Mouse (Mus musculus) CH12.LX (cell line): ENCODE measurements at regions not wholly inside any gene's neighbourhood (a gene's known extent, or its start where the extent isn't known, plus 50 kb on each side); places are given as distances from the start of the nearest gene placed in this dataset.

ENCODE experiments used
- DNase-seq: peaks from one replicate; pipeline ENCODE4 v3.0.0-alpha.2; 2013; ENCODE audit errors: extremely low read depth
- H3K27ac ChIP-seq: 2 replicates; pipeline ENCODE4 v1.5.1; 2012; ENCODE audit warnings: low read depth, mild to moderate bottlenecking, control low read depth, moderate library complexity; ENCODE audit not compliant: insufficient read depth
- H3K27me3 ChIP-seq: replicated peaks from 2 replicates; pipeline ENCODE3; 2012; ENCODE audit warnings: inconsistent platforms
- H3K36me3 ChIP-seq, 2 experiments: replicated peaks in 1 of 2; 2 replicates each; pipeline versions ENCODE3 to v1.6.1; 2012; ENCODE audit warnings: inconsistent platforms in 1 of 2, low read length in 1 of 2, mild to moderate bottlenecking in 1 of 2, mixed read lengths in 1 of 2, moderate library complexity in 1 of 2; ENCODE audit not compliant: control insufficient read depth in 1 of 2, insufficient read depth in 1 of 2
- H3K4me1 ChIP-seq, 2 experiments: 2 replicates each; pipeline ENCODE4 v1.6.1; 2012; ENCODE audit warnings: inconsistent platforms in 1 of 2, moderate library complexity in 1 of 2; ENCODE audit not compliant: insufficient read depth in 2 of 2, control insufficient read depth in 1 of 2
- H3K4me2 ChIP-seq: 2 replicates; pipeline ENCODE4 v1.6.1; 2012; ENCODE audit warnings: low read depth, mild to moderate bottlenecking, control low read depth; ENCODE audit not compliant: poor library complexity, insufficient read depth, severe bottlenecking
- H3K4me3 ChIP-seq, 3 experiments: fragments of 150-350 bp in 1 of 3; sonication (generic) in 1 of 3; replicated peaks in 1 of 3; 2 replicates each; pipeline versions ENCODE3 to v1.5.1; 2011 to 2012; ENCODE audit warnings: low read depth in 2 of 3, low read length in 2 of 3, mild to moderate bottlenecking in 2 of 3, moderate library complexity in 2 of 3, control low read depth in 1 of 3, improper control_type of control experiment in 1 of 3, inconsistent platforms in 1 of 3, mixed read lengths in 1 of 3; ENCODE audit not compliant: poor library complexity in 1 of 3
- H3K79me2 ChIP-seq: replicated peaks from 2 replicates; pipeline ENCODE4 v1.6.1; 2012; ENCODE audit warnings: mild to moderate bottlenecking, moderate library complexity; ENCODE audit not compliant: control insufficient read depth, poor library complexity, insufficient read depth, severe bottlenecking; ENCODE audit errors: extremely low read depth
- H3K9ac ChIP-seq: 2 replicates; pipeline ENCODE4 v1.6.1; 2012; ENCODE audit warnings: low read depth, mild to moderate bottlenecking, control low read depth, moderate library complexity; ENCODE audit not compliant: insufficient read depth
- H3K9me3 ChIP-seq: replicated peaks from 2 replicates; pipeline ENCODE3; 2012; ENCODE audit warnings: low read length, inconsistent platforms, mixed read lengths
- CHD2 ChIP-seq: IDR thresholded peaks from 2 replicates; pipeline ENCODE4 v1.6.1; 2011; ENCODE audit warnings: low read length, improper control_type of control experiment
- E2F4 ChIP-seq: IDR thresholded peaks from 2 replicates; pipeline ENCODE4 v1.6.1; 2011; ENCODE audit warnings: low read depth, low read length, improper control_type of control experiment; ENCODE audit not compliant: insufficient replicate concordance
- ELF1 ChIP-seq: IDR thresholded peaks from 2 replicates; pipeline ENCODE4 v1.6.1; 2014; ENCODE audit warnings: low read depth, mild to moderate bottlenecking, inconsistent platforms, low read length, improper control_type of control experiment
- EP300 ChIP-seq: IDR thresholded peaks from 2 replicates; pipeline ENCODE4 v1.6.1; 2011; ENCODE audit warnings: low read length, improper control_type of control experiment
- ETS1 ChIP-seq: conservative IDR thresholded peaks from 2 replicates; pipeline ENCODE4 v1.6.1; 2012; ENCODE audit warnings: low read depth, mild to moderate bottlenecking, inconsistent platforms, low read length, improper control_type of control experiment, moderate library complexity
- GABPA ChIP-seq: IDR thresholded peaks from 2 replicates; pipeline ENCODE4 v1.6.1; 2012; ENCODE audit warnings: low read depth, low read length, improper control_type of control experiment, inconsistent platforms; ENCODE audit not compliant: insufficient replicate concordance
- JUN ChIP-seq: IDR thresholded peaks from 2 replicates; pipeline ENCODE4 v1.6.1; 2011; ENCODE audit warnings: low read depth, mild to moderate bottlenecking, low read length, improper control_type of control experiment, moderate library complexity; ENCODE audit not compliant: insufficient read depth
- JUND ChIP-seq: conservative IDR thresholded peaks from 2 replicates; pipeline ENCODE4 v1.6.1; 2011; ENCODE audit warnings: low read depth, low read length, improper control_type of control experiment
- MAFK ChIP-seq: IDR thresholded peaks from 2 replicates; pipeline ENCODE4 v1.6.1; 2011; ENCODE audit warnings: low read length, improper control_type of control experiment; ENCODE audit not compliant: insufficient replicate concordance
- MAX ChIP-seq: IDR thresholded peaks from 2 replicates; pipeline ENCODE4 v1.6.1; 2011; ENCODE audit warnings: low read length, improper control_type of control experiment
- MAZ ChIP-seq: IDR thresholded peaks from 2 replicates; pipeline ENCODE4 v1.6.1; 2012; ENCODE audit warnings: low read depth, mild to moderate bottlenecking, inconsistent platforms, low read length, improper control_type of control experiment, moderate library complexity
- MEF2A ChIP-seq: IDR thresholded peaks from 2 replicates; pipeline ENCODE4 v1.6.1; 2014; ENCODE audit warnings: low read depth, mild to moderate bottlenecking, inconsistent platforms, low read length, improper control_type of control experiment, borderline replicate concordance
- MXI1 ChIP-seq: IDR thresholded peaks from 2 replicates; pipeline ENCODE4 v1.6.1; 2011; ENCODE audit warnings: mild to moderate bottlenecking, low read depth, low read length, improper control_type of control experiment
- MYC ChIP-seq: IDR thresholded peaks from 2 replicates; pipeline ENCODE4 v1.6.1; 2011; ENCODE audit warnings: low read depth, mild to moderate bottlenecking, improper control_type of control experiment, low read length
- NRF1 ChIP-seq: IDR thresholded peaks from 2 replicates; pipeline ENCODE4 v1.6.1; 2014; ENCODE audit warnings: low read depth, mild to moderate bottlenecking, inconsistent platforms, low read length, improper control_type of control experiment, moderate library complexity
- SIN3A ChIP-seq: IDR thresholded peaks from 2 replicates; pipeline ENCODE4 v1.6.1; 2012; ENCODE audit warnings: low read length, improper control_type of control experiment, inconsistent platforms
- TBP ChIP-seq: conservative IDR thresholded peaks from 2 replicates; pipeline ENCODE4 v1.6.1; 2011; ENCODE audit warnings: low read depth, low read length, improper control_type of control experiment
- TCF12 ChIP-seq: IDR thresholded peaks from 2 replicates; pipeline ENCODE4 v1.6.1; 2014; ENCODE audit warnings: low read depth, mild to moderate bottlenecking, inconsistent platforms, low read length, improper control_type of control experiment
- UBTF ChIP-seq: IDR thresholded peaks from 2 replicates; pipeline ENCODE4 v1.6.1; 2012; ENCODE audit warnings: low read depth, mild to moderate bottlenecking, inconsistent platforms, low read length, improper control_type of control experiment, moderate library complexity
- USF1 ChIP-seq: IDR thresholded peaks from 2 replicates; pipeline ENCODE4 v1.6.1; 2014; ENCODE audit warnings: low read depth, mild to moderate bottlenecking, inconsistent platforms, low read length, improper control_type of control experiment
- USF2 ChIP-seq: conservative IDR thresholded peaks from 2 replicates; pipeline ENCODE4 v1.6.1; 2011; ENCODE audit warnings: low read depth, low read length, improper control_type of control experiment
- ZC3H11A ChIP-seq: IDR thresholded peaks from 2 replicates; pipeline ENCODE4 v1.6.1; 2012; ENCODE audit warnings: low read depth, mild to moderate bottlenecking, inconsistent platforms, low read length, improper control_type of control experiment
- ZKSCAN1 ChIP-seq: IDR thresholded peaks from 2 replicates; pipeline ENCODE4 v1.6.1; 2012; ENCODE audit warnings: low read depth, inconsistent platforms, low read length, improper control_type of control experiment, borderline replicate concordance
- ZNF384 ChIP-seq: IDR thresholded peaks from 2 replicates; pipeline ENCODE4 v1.6.1; 2012; ENCODE audit warnings: low read depth, low read length, improper control_type of control experiment, inconsistent platforms
- dilution Hi-C: fragments of 300-500 bp; cut with MboI; formaldehyde crosslinking; loops from 2 replicates; pipeline ENCODE4 v1.14.3; 2020; ENCODE audit warnings: low sequenced_read_pairs; ENCODE audit not compliant: extremely low pct_unique_long_range_greater_than_20kb, extremely low pct_ligation_motif_present
- in situ Hi-C: fragments of 300-500 bp; cut with MboI; formaldehyde crosslinking; loops from 3 replicates; pipeline ENCODE4 v1.14.3; 2019; ENCODE audit warnings: low sequenced_read_pairs, low pct_ligation_motif_present, low pct_unique_long_range_greater_than_20kb, mixed read lengths

DNA sequence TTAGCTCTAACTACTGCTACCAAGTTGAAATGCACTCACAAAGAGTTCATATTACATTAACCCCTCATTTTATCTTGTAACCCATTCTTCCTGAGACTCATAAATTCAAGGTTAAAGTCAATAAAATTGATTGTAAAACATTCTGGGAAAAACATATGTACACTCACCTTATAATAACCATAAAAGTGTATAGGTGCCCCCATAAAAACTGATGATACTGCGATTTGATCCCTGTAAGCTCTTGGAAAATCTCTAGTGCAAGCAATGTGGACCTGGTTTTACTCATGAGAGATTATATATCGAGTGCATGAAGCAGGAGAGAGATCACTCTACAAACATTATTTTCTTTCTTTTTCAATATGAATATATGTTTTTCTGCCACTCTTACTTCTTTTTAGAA lies 429.8 kb downstream of the Kctd12 start:
- in situ Hi-C loops (no loop called here), dilution Hi-C loops (no loop called here)
- H3K36me3 ChIP-seq, result no peaks in the 10 kb centered on the region
- no peak overlapping the region for H3K4me3 ChIP-seq
- no peak for DNase-seq
- no peaks in the 10 kb centered on the region for H3K4me1 ChIP-seq
- H3K27me3 ChIP-seq, result no peaks in the 10 kb centered on the region
- H3K27ac ChIP-seq, result no peak overlapping the region
- H3K79me2 ChIP-seq, result no peaks in the 10 kb centered on the region
- H3K4me2 ChIP-seq, result no peak overlapping the region
- H3K9ac ChIP-seq, result no peak overlapping the region
- TF ChIP-seq MAX, result no peak
- TF ChIP-seq USF1, result no peak
- TF ChIP-seq ZKSCAN1, result no peak
- H3K9me3 ChIP-seq, result no peaks in the 10 kb centered on the region

DNA sequence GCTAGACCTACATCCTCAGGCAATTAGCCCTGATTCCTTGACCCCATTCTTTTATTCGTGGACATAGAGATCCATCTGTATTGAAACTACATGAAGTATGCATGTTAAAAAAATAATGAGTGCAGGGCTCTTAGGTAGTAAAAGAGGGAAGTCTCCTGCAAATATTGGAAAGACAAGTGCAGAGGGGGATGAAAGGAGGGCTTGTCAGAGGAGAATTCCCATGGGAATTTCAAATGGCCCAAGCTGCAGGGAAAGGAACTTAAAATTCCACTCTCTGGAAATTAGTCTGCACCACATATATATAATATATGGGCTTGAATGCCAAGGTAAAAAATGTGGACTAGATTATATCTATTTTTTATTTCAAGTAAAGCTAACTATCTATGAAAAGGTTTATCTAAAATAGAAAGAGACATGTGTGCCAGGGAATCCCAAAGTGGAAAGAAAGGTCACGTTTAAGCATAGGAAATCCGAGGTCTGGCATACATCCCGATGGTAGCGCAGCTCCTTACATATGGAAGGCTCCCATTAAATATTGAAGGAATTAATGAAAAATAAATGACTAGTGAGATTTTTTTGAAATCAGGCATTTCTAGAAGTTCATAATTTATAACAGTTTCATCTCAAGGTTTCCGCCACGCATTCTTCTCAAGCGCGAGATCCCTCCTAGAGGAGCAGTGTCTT lies 457.4 kb downstream of the Kctd12 start:
- no peak for TF ChIP-seq MAFK
- TF ChIP-seq EP300, result no peak
- no peak for TF ChIP-seq E2F4
- no peak for TF ChIP-seq USF1
- TF ChIP-seq TCF12, result no peak
- TF ChIP-seq JUN, result no peak
- no peak for TF ChIP-seq MEF2A
- no peak for TF ChIP-seq ZNF384
- no peak for TF ChIP-seq ELF1
- no peak for TF ChIP-seq GABPA
- no peak for TF ChIP-seq SIN3A
- H3K4me1 ChIP-seq, result no peaks in the 10 kb centered on the region
- H3K9ac ChIP-seq, result no peak overlapping the region
- in situ Hi-C loops (loop anchor here (25.0 kb wide), 1 partner anchor 462 kb away; the partner anchor contains the start of gene Kctd12), dilution Hi-C loops (no loop called here)
- no peaks in the 10 kb centered on the region for H3K79me2 ChIP-seq
- no peak for DNase-seq
- no peak overlapping the region for H3K4me2 ChIP-seq
- no peak overlapping the region for H3K27ac ChIP-seq
- H3K4me3 ChIP-seq, result no peak overlapping the region
- H3K27me3 ChIP-seq, result no peaks in the 10 kb centered on the region
- no peaks in the 10 kb centered on the region for H3K9me3 ChIP-seq
- no peaks in the 10 kb centered on the region for H3K36me3 ChIP-seq

DNA sequence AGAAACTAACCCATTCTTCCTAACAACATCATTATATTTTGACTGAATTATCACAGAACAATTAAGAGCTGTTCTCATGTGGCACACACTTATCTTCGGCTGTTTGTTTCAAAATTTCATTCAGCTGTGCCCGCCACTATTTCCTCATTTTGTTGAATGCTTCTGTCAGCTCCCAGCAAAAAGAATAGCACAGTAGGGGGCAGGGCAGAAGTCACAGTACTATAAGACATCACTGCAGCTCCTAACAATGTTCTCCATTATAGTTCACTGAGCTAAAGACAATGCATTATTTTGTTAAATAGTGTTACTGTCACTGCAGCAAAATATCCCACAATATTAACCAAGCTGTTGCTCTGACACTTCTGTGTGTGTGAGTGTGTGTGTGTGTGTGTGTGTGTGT lies 465.7 kb downstream of the Kctd12 start:
- in situ Hi-C loops, result loop anchor here (10.0 to 25.0 kb wide), 2 partner anchors 471 to 562 kb away; partner anchors contain the start of gene Kctd12
- Histone ChIP-seq H3K27ac (no peak overlapping the region), H3K9ac (no peak overlapping the region), H3K9me3 (no peaks in the 10 kb centered on the region), H3K79me2 (no peaks in the 10 kb centered on the region), H3K4me1 (no peaks in the 10 kb centered on the region), H3K36me3 (no peaks in the 10 kb centered on the region), H3K4me2 (peak overlapping the region; percentile 36; the same call in 1 of the 2 replicates), H3K27me3 (no peaks in the 10 kb centered on the region), H3K4me3 (no peak overlapping the region)
- dilution Hi-C loops, result no loop called here
- no peak for DNase-seq
- TF ChIP-seq MAZ (no peak), MYC (no peak), ETS1 (no peak), SIN3A (no peak), MXI1 (no peak), TBP (no peak), UBTF (no peak), TCF12 (no peak), USF2 (no peak), E2F4 (no peak), NRF1 (no peak), CHD2 (no peak), JUN (no peak), JUND (no peak), ZC3H11A (no peak), ZKSCAN1 (no peak)
